Mouse (Mus musculus): ENCODE results near the gene Mgat5b.

- TF ChIP-seq CTCF (IDR thresholded peaks at IDR 0.05; ENCODE audit: low read depth) (no peak), EP300 (IDR thresholded peaks at IDR 0.05; ENCODE audit: low read depth) (no peak)
These were observed 63.9 kb downstream of the Mgat5b start for GRCm38 (mm10) chr11:116982543-116982942.
